ENCODE assay signal across 8 mouse cellular contexts in genomic region chr6:82041488-82042295, GRCm38 (mm10). TPM values are rescaled to one million over a fixed set of nuclear protein-coding genes. Genes with fewer than 3 reads are reported as not detected.
DNase-seq lines count a peak whose midpoint lies in the region; ATAC-seq lines count a peak whose summit lies in the region.

No protein-coding gene starts in this region.

- H3K9me3 ChIP-seq in forebrain, embryonic 13.5 days (replicated peaks), result no peaks in the 10 kb centered on the region
- H3K9me3 ChIP-seq in hindbrain, embryonic 15.5 days, result no peaks in the 10 kb centered on the region
- no peaks in the 10 kb centered on the region for H3K9me3 ChIP-seq in liver, embryonic 12.5 days (replicated peaks)
- no peaks in the 10 kb centered on the region for H3K9me3 ChIP-seq in neural tube, embryonic 12.5 days

- peak overlapping the region; percentile 100 for H3K4me2 ChIP-seq in forebrain, embryonic 13.5 days
- H3K4me2 ChIP-seq in hindbrain, embryonic 15.5 days, result peak overlapping the region; percentile 99
- peak overlapping the region; percentile 64 for H3K4me2 ChIP-seq in liver, embryonic 12.5 days
- H3K4me2 ChIP-seq in neural tube, embryonic 12.5 days (replicated peaks), result peak overlapping the region; percentile 96

- no peaks in the 10 kb centered on the region for H3K36me3 ChIP-seq in forebrain, embryonic 13.5 days (ENCODE audit: poor library complexity, severe bottlenecking)
- no peaks in the 10 kb centered on the region for H3K36me3 ChIP-seq in hindbrain, embryonic 15.5 days
- H3K36me3 ChIP-seq in liver, embryonic 12.5 days, result no peaks in the 10 kb centered on the region
- H3K36me3 ChIP-seq in neural tube, embryonic 12.5 days, result no peaks in the 10 kb centered on the region

- H3K9ac ChIP-seq in forebrain, embryonic 13.5 days, result peak overlapping the region; percentile 56
- H3K9ac ChIP-seq in hindbrain, embryonic 15.5 days, result peak overlapping the region; percentile 31
- 0 out of 2 replicates have a peak overlapping the region, but pooled peaks have one; percentile 12 for H3K9ac ChIP-seq in liver, embryonic 12.5 days
- H3K9ac ChIP-seq in neural tube, embryonic 12.5 days, result peak overlapping the region; percentile 51; the same call in 1 of the 2 replicates

- WGBS in forebrain, embryonic 13.5 days, result 1% methylated on average over 38 of the region's 50 CpGs
- under 1% methylated on average over 44 of the region's 50 CpGs for WGBS in hindbrain, embryonic 15.5 days
- WGBS in liver, embryonic 12.5 days (ENCODE audit: insufficient replicate concordance), result under 1% methylated on average over 44 of the region's 50 CpGs
- WGBS in neural tube, embryonic 12.5 days, result under 1% methylated on average over 48 of the region's 50 CpGs

- H3K4me3 ChIP-seq in forebrain, embryonic 13.5 days, result peak overlapping the region; percentile 55
- H3K4me3 ChIP-seq in hindbrain, embryonic 15.5 days, result peak overlapping the region; percentile 49
- peak overlapping the region; percentile 50 for H3K4me3 ChIP-seq in liver, embryonic 12.5 days
- peak overlapping the region; percentile 53 for H3K4me3 ChIP-seq in neural tube, embryonic 12.5 days

- no peak overlapping the region for H3K27ac ChIP-seq in forebrain, embryonic 13.5 days
- no peak overlapping the region for H3K27ac ChIP-seq in hindbrain, embryonic 15.5 days (replicated peaks)
- 0 out of 2 replicates have a peak overlapping the region, but pooled peaks have one; percentile 10 for H3K27ac ChIP-seq in liver, embryonic 12.5 days
- H3K27ac ChIP-seq in neural tube, embryonic 12.5 days, result no peak overlapping the region

- H3K4me1 ChIP-seq in forebrain, embryonic 13.5 days, result peaks cover 16% of the 10 kb centered on the region
- peaks cover 18% of the 10 kb centered on the region for H3K4me1 ChIP-seq in hindbrain, embryonic 15.5 days (replicated peaks)
- peaks cover 22% of the 10 kb centered on the region for H3K4me1 ChIP-seq in liver, embryonic 12.5 days
- peaks cover 17% of the 10 kb centered on the region; the same call in 1 of the 2 replicates for H3K4me1 ChIP-seq in neural tube, embryonic 12.5 days

- H3K27me3 ChIP-seq in forebrain, embryonic 13.5 days, result peaks cover 46% of the 10 kb centered on the region
- H3K27me3 ChIP-seq in hindbrain, embryonic 15.5 days, result peaks cover 32% of the 10 kb centered on the region
- H3K27me3 ChIP-seq in liver, embryonic 12.5 days (replicated peaks), result peaks cover 50% of the 10 kb centered on the region
- H3K27me3 ChIP-seq in neural tube, embryonic 12.5 days (replicated peaks), result peaks cover 32% of the 10 kb centered on the region

- DNase-seq in adrenal gland, adult (ENCODE audit: inconsistent age in 2 of 2, low spot score in 1 of 2), result peak; percentile 34 to 81
- DNase-seq in adrenal gland, postnatal 4 days (ENCODE audit: low spot score in 2 of 2), result no peak
- DNase-seq in R1 (ENCODE audit: low read depth, low spot score), result peak; percentile 75
- no peak for DNase-seq in B cell, adult 2 months

- peak; percentile 78 for ATAC-seq in forebrain, embryonic 13.5 days
- peak; percentile 53 for ATAC-seq in hindbrain, embryonic 15.5 days (ENCODE audit: low FRiP score, low read depth)
- ATAC-seq in liver, embryonic 12.5 days, result peak; percentile 59
- peak; percentile 53 for ATAC-seq in neural tube, embryonic 12.5 days (ENCODE audit: low FRiP score, low read depth)

RNA-seq across cellular contexts. Expression of gene Eva1a, which starts 0.8 kb away (rescaled TPM):
- total RNA-seq in adrenal gland, postnatal 4 days (2021), result 1 to 10 TPM; 4.9 to 6.3 TPM
- 1.2 and 1.9 TPM in 2 replicates for polyA plus RNA-seq in forebrain, embryonic 13.5 days (2015; fragmentation: Nextera tagmentation; extraction: Ambion mirVana)
- polyA plus RNA-seq in hindbrain, embryonic 15.5 days (2015; fragmentation: Nextera tagmentation; extraction: Ambion mirVana), result 0.49 and 0.60 TPM in 2 replicates
- polyA plus RNA-seq in liver, embryonic 12.5 days (2016; fragmentation: Nextera tagmentation; extraction: Ambion mirVana), result 3.5 and 3.8 TPM in 2 replicates
- 2.5 and 3.0 TPM in 2 replicates for polyA plus RNA-seq in neural tube, embryonic 12.5 days (2016; fragmentation: Nextera tagmentation; extraction: Ambion mirVana)

Comparison
In these comparisons a context has a peak if more than half of its experiments do, and no peak if none do; other contexts are left out.
1. DNase-seq: peak in adrenal gland, adult (2 of 2) and R1 (single experiment); none in adrenal gland, postnatal 4 days (0 of 2) and B cell, adult 2 months (0 of 2).
2. Peak in every context shown above with its lines, with median percentiles within 50 percentile points of each other: ATAC-seq, H3K4me2 ChIP-seq, H3K4me3 ChIP-seq and H3K9ac ChIP-seq.